Mouse (Mus musculus) left cerebral cortex, postnatal 14 days (tissue): ENCODE results near the gene Fbxl5. TPM values are rescaled to one million over a fixed set of nuclear protein-coding genes. Genes with fewer than 3 reads are reported as not detected.

Experiments
- DNase-seq, 2 experiments: peaks; one replicate each; pipeline ENCODE4 v3.0.0; 2021 to 2022; ENCODE audit warnings: low spot score in 2 of 2, mixed read lengths in 1 of 2
- intact Hi-C: fragments of 180-260 bp; cut with DNase I; formaldehyde crosslinking; loops from one replicate; pipeline ENCODE4 v1.15.1; 2025
- total RNA-seq, 2 experiments: library from RNA; stranded (reverse); gene quantifications; 2 replicates each; pipeline ENCODE4 v1.2.3; 2021

Fbxl5 gene
- total RNA-seq, 2 experiments from 2014 or later, result 76.6 to 83.0 TPM

DNA sequence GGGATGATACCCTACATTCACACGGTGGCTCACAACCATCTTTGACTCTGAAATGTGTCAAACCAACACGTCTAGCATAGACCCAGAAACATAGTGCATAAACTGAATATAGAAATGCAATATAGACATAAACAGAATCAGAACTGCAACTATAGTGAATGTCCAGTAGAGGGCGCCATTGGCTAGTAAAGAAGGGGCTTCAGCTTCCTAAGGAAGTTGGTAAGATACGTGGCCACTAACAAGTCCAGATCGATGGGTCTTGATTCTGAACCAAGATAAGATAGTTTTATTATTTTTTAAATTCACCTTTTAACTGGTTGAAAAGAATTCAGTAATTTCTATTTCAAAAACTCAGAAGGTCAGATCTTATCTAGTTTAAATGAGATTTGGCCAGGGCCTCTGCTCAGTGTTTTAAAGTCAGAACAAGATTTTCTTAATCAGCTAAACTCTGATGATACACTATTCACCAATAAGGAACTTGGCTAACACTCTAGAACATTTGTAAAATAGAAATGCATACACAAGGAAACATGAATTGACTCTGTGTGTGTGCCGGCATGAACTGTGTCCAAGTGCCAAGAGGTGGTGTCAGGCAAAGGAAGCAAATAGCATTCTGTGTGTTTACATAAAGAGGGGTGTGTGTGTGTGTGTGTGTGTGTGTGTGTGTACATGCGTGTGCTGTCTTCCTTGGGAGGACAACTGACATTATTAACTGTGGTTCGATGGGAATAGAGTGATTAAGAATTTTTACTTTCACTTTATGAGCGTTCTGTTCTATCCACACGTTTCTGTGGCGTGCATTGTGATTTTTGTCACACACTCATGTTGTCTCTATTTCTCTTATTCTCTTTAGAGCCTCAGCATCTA lies 19.9 kb upstream of the Fbxl5 start:
- DNase-seq, result peak; percentile 21 to 46
- intact Hi-C loops, result loop anchor here (5.0 kb wide), 2 partner anchors 51 to 151 kb away; no protein-coding TSS in a partner anchor

DNA sequence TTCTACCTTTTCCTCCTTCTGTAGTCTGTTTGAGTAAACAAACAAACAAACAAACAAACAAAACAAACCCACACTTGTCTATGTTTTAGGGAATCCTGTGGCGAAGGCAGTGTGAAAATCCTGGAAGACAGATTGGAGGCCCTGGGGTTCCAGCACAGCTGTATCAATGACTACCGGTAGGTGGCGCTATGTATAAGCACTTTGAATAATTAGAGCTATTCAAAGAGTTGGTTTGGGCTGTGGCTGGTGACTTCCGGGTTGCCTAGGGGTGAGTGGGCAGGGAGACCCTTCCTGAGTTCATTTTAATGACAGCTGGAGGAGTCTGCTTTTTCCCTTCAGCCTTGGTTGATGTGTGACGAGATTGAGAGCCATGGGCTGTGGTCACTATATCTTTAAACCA lies 15.9 kb upstream of the Fbxl5 start:
- intact Hi-C loops, result loop anchor here (5.0 kb wide), 1 partner anchor 165 kb away; no protein-coding TSS in a partner anchor
- DNase-seq, result peak; percentile 30 to 58

- peak; percentile 14 to 19 for DNase-seq
- intact Hi-C loops, result loop anchor here (5.0 kb wide), 1 partner anchor 164 kb away; no protein-coding TSS in a partner anchor
Measured at GRCm38 (mm10) chr5:43836590-43836989, 15.2 kb upstream of the Fbxl5 start.

DNA sequence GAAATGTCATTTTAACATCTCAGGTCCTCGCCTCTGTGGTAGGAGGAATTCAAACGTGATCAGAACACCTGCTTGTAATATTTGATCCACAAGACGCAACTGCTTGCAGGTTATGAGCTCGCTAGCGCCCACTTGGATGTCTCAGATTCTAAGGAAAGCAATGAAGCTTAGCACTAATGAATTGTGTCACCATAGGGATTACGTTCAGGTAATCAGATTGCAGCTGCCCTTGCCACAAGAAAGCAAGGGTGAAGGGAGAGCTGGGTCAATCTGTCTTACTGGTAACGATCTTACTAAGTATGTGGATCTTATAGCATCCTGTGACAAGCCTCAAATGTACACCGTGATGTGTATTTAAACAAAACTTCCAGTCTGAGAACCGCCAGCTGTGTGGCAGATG lies 5.9 kb upstream of the Fbxl5 start:
- intact Hi-C loops, result no loop called here
- DNase-seq, result no peak

DNA sequence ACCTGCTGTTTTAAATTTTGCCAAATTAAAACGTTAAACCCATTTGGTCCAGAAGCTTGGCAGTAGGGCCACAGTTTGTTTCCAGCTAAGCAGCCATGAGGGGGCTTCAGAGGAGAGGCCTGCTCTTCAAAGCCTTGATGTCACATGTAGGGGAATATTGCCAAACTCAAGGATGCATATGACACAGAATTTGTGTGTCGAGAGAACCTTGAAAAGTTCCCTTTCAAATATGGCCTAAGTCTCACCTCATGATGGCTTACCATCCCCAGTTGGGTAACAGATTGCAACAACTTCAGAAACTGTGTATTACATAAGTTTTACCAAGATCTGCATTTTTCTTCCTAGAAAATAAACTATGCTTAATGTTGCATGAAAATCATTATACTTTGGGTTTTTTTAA lies 5.4 kb upstream of the Fbxl5 start:
- intact Hi-C loops, result no loop called here
- DNase-seq, result no peak

- no peak for DNase-seq
- intact Hi-C loops, result no loop called here
Measured at GRCm38 (mm10) chr5:43824580-43824979, 3.1 kb upstream of the Fbxl5 start.

DNA sequence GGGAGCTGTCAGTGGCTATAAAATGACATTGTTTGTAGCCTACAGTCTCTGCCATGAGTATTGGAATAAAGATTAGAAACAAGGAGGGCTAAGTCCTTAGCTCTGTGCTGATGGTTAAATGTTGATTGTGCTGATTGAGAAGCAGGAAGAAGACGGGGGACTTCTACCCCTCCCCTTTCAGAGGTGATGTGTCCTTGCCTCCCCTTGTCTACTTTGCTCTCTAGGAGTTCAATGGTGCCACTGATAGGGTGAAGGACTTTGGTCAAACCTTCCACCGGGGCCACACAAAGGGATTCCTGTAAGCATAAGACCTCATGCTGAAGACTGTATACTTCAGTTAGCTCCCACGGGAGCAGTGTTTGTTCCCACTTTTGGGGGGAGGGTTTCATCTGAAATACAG lies 1.4 kb upstream of the Fbxl5 start:
- intact Hi-C loops, result no loop called here
- DNase-seq, result no peak

- intact Hi-C loops, result no loop called here
- no peak for DNase-seq
Measured at GRCm38 (mm10) chr5:43822199-43822598, 761 bp upstream of the Fbxl5 start.

DNA sequence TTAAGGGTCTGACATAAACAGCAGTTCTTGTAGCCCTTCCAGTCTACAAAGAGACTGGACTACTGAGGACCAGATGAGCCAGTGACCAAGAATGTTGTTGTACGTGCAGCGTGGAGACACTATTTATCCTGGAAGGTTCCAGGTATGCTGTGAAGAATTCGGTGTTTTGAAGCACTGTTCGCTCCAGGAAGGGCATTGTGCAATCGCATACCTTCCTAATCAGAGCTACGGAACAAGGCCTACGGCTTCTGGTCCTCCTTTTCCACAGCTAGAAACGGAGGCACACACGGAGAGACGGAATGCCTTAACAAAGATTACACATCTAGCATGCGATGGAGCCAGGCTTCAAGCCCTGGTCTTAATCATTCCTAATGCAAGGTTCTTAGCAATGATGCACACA lies 653 bp downstream of the Fbxl5 start:
- intact Hi-C loops, result no loop called here
- no peak for DNase-seq

- intact Hi-C loops, result no loop called here
- DNase-seq, result no peak
Measured at GRCm38 (mm10) chr5:43818695-43819094, 2.7 kb downstream of the Fbxl5 start, which contains the start of gene Bst1. Bst1 (plus strand) TSS chr5:43818885.

DNA sequence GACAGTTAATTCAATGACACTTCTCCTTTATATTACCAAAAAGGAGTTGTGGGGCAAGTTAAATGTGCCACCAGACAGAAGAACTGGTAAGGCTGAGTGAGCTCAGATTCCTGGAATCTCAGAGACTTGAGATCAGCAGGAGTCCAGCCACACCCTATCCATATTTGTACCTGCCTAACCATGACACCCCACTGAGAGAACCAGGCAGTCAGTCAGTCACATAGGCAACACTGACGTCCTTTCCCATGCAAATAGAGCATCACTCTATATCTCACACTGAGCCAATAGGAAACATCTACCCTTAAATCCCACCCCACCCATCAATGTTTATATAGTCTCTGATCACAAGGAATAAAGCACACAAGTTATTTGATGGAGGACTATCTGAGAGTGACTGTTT lies 5.7 kb downstream of the Fbxl5 start:
- DNase-seq, result no peak
- intact Hi-C loops, result no loop called here

GRCm38 (mm10) chr5:43814536-43814935 lies 6.9 kb downstream of the Fbxl5 start:
- intact Hi-C loops, result no loop called here
- DNase-seq, result no peak

DNA sequence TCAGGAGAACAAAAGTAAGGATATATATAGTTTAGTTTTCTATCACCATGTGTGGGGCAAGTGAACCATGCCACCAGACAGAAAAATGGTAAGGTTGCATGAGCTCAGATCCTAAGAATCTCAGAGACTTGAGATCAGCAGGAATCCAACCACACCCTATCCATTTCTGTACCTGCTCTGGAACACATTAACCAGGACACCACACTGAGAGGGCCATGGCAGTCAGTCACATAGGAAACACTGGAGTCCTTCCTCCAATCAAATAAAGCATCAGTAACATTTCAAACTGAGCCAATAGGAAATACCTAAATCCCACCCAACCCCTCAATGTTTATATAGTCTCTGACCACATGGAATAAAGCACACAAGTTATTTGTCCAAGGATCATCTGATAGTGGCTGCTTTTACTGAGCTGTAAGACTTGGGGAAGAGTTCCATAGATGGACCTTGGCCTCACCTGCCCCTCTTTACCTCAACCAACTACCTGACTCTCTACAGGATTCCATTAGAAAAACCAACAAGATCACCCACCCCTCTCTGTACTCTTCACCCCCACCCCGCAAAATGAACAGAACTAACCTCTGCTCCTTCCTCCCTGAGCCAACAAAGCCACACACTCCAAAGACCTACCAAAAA lies 10.9 kb downstream of the Fbxl5 start:
- intact Hi-C loops, result no loop called here
- DNase-seq, result no peak

GRCm38 (mm10) chr5:43807744-43808696 lies 13.4 kb downstream of the Fbxl5 start:
- intact Hi-C loops, result no loop called here
- peak; percentile 86 to 87 for DNase-seq

- intact Hi-C loops, result no loop called here
- no peak for DNase-seq
Measured at GRCm38 (mm10) chr5:43806914-43807313, 14.5 kb downstream of the Fbxl5 start.

GRCm38 (mm10) chr5:43806340-43806739 lies 15.1 kb downstream of the Fbxl5 start:
- intact Hi-C loops, result no loop called here
- no peak for DNase-seq

- no peak for DNase-seq
- intact Hi-C loops, result no loop called here
Measured at GRCm38 (mm10) chr5:43805401-43805800, 16.0 kb downstream of the Fbxl5 start.

- DNase-seq, result no peak
- intact Hi-C loops, result no loop called here
Measured at GRCm38 (mm10) chr5:43801798-43802197, 19.6 kb downstream of the Fbxl5 start.

GRCm38 (mm10) chr5:43801253-43801652 lies 20.2 kb downstream of the Fbxl5 start:
- DNase-seq, result no peak
- intact Hi-C loops, result no loop called here

DNA sequence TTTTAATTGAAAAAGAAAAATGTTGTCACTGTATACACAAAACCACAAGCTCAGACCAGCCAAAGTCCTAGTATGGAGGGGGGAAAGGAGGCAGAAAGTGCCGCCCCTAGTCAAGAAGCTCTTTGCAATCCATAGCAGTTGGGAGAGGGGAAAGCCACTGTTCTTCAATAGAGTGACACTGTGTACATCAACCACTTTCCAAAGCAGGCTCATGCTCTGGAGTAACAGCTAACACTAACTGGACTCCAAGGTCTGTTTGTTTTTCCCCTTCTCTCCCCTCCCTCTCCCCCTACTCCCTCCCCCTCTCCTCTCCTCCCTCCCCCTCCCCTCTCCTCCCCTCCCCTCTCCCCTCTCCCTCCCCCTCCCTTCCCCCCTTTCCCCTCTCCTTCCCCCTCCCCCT lies 20.7 kb downstream of the Fbxl5 start:
- intact Hi-C loops, result no loop called here
- DNase-seq, result no peak
